Mouse (Mus musculus) limb, embryonic 14.5 days (tissue): ENCODE results near the gene Dio3. TPM values are rescaled to one million over a fixed set of nuclear protein-coding genes. Genes with fewer than 3 reads are reported as not detected.

Source experiments
- ATAC-seq: fragments of 200-750 bp; cut with Nextera tagmentation; 2 replicates; pipeline ENCODE4 v1.8.0; 2017; ENCODE audit warnings: low read depth, moderate number of reproducible peaks, moderate TSS enrichment; ENCODE audit not compliant: low FRiP score
- DNase-seq: peaks from one replicate; pipeline ENCODE4 v3.0.0-alpha.2; 2015; ENCODE audit warnings: low spot score
- H3K27ac ChIP-seq: fragments of 300-500 bp; sonication (generic); replicated peaks from 2 replicates; pipeline ENCODE4 v1.5.1; 2014; ENCODE audit warnings: low read depth, mild to moderate bottlenecking, low read length, moderate library complexity, mixed read lengths
- H3K27me3 ChIP-seq: fragments of 300-500 bp; sonication (generic); 2 replicates; pipeline ENCODE4 v1.6.1; 2014; ENCODE audit warnings: low read length, mixed read lengths; ENCODE audit not compliant: control insufficient read depth, insufficient read depth
- H3K36me3 ChIP-seq: fragments of 300-500 bp; sonication (generic); 2 replicates; pipeline ENCODE4 v1.6.1; 2014; ENCODE audit warnings: mild to moderate bottlenecking, low read length, moderate library complexity, mixed read lengths; ENCODE audit not compliant: control insufficient read depth, insufficient read depth
- H3K4me1 ChIP-seq: fragments of 300-500 bp; sonication (generic); 2 replicates; pipeline ENCODE4 v1.6.1; 2014; ENCODE audit warnings: antibody characterized with exemption, low read length, mixed read lengths; ENCODE audit not compliant: control insufficient read depth, insufficient read depth
- H3K4me2 ChIP-seq: fragments of 300-500 bp; sonication (generic); replicated peaks from 2 replicates; pipeline ENCODE4 v1.6.1; 2014; ENCODE audit warnings: low read depth, mild to moderate bottlenecking, low read length, moderate library complexity; ENCODE audit not compliant: severe bottlenecking
- H3K4me3 ChIP-seq: fragments of 300-500 bp; sonication (generic); replicated peaks from 2 replicates; pipeline ENCODE4 v1.5.1; 2014; ENCODE audit warnings: low read length
- H3K9ac ChIP-seq: fragments of 300-500 bp; sonication (generic); 2 replicates; pipeline ENCODE4 v1.6.1; 2014; ENCODE audit warnings: mild to moderate bottlenecking, low read depth, low read length, moderate library complexity; ENCODE audit not compliant: severe bottlenecking
- H3K9me3 ChIP-seq: fragments of 300-500 bp; sonication (generic); 2 replicates; pipeline ENCODE4 v1.6.1; 2016; ENCODE audit warnings: low read length; ENCODE audit not compliant: control insufficient read depth
- POLR2A ChIP-seq: fragments of 200-500 bp; IDR thresholded peaks from 2 replicates; pipeline ENCODE4 v1.8.0; 2012; ENCODE audit warnings: inconsistent platforms, mild to moderate bottlenecking, moderate library complexity, borderline replicate concordance; ENCODE audit not compliant: insufficient read depth, insufficient read length; ENCODE audit errors: extremely low read depth
- WGBS: fragments of 180-500 bp; shearing (Covaris S2); extraction: QIAGEN DNeasy Blood & Tissue Kit; methylation state at CpG from one replicate; pipeline ENCODE4 v1.1.7; 2014; 5-methylcytosine and 5-hydroxymethylcytosine counted together
- microRNA-seq: library from miRNA; unstranded; fragments of <30 nt; microRNA quantifications from one replicate; pipeline ENCODE4, GENCODE M21; 2016
- polyA plus RNA-seq, 2 experiments: library from polyadenylated mRNA; depleted of rRNA in 1 of 2; stranded (reverse) in 1 of 2; unstranded in 1 of 2; fragments of >200 nt; fragmentation: Nextera tagmentation in 1 of 2; extraction: Ambion mirVana in 1 of 2; gene quantifications; 2 replicates each; pipeline versions ENCODE4 v1.2.1 to v1.2.3; 2012 to 2014

The Dio3 gene
- polyA plus RNA-seq, 2 experiments = 0.59 to 6.9 TPM

DNA sequence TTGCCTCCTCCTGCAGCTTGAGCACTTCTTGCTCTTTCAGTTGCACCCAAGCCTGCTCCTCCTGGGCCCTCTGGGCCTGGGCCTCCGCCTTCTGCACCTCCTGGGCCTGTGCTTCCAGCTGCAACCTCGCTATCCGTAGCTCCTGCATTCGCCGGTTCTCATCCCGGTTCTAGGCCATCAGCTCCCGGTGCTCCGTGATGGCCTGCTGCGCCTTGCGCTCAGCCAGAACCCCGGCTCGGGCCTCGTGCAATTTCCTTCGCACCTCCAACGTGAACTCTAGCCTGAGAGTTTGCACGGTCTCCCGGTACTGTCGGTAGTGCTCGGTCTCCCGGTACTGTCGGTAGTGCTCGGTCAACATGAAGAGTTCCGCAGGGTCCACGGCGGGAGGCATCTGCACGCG, 40.8 kb downstream of the Dio3 start:
- Histone ChIP-seq H3K27ac (no peak overlapping the region), H3K27me3 (no peaks in the 10 kb centered on the region), H3K4me2 (no peak overlapping the region), H3K4me1 (no peaks in the 10 kb centered on the region), H3K4me3 (no peak overlapping the region), H3K9ac (no peak overlapping the region), H3K36me3 (no peaks in the 10 kb centered on the region), H3K9me3 (no peaks in the 10 kb centered on the region)
- 88% methylated on average over 27 of the region's 27 CpGs for WGBS
- no peak for TF ChIP-seq POLR2A
- DNase-seq = no peak
- no peak for ATAC-seq

Small RNAs within 50 kb of the gene (microRNA-seq; reads per million reads assigned to microRNA genes)
- gene Mir1247 = 11.4 reads per million, percentile 22 among the genes with 10 or more reads in this experiment

Other genes with a start within 250 kb of the Dio3 start
- 68.0 and 75.2 TPM in 2 replicates for gene Ppp2r5c, start 168.1 kb downstream of the Dio3 start, polyA plus RNA-seq (2012; rRNA removed)
- gene Ppp2r5c, start 168.1 kb downstream of the Dio3 start, polyA plus RNA-seq (2014; fragmentation: Nextera tagmentation; extraction: Ambion mirVana) = 156 and 158 TPM in 2 replicates